Mouse (Mus musculus): Measurements from ENCODE around the gene Itga3.

Itga3 gene

DNA sequence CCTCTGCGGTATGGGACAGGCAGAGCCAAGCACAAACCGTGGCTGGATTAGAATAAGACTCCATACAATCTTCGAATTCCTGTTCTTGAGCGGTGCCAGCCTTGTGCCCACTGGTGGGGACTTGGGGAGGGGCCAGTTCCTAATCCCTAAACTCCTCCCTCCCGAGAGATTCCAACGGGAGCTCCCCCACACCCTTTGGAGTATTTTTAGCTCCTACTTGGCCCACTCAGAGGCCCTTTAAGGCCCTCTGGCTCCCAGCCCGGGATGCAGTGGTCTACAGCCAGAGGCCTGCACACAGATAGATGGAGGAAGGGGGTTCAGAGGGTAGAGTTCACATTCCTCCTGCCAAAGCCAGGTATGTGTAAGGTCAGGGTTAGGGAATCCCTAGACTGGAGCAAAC is 5.3 kb downstream of the Itga3 start:
- DNase-seq (ENCODE audit: low spot score in 2 of 2), result no peak

DNA sequence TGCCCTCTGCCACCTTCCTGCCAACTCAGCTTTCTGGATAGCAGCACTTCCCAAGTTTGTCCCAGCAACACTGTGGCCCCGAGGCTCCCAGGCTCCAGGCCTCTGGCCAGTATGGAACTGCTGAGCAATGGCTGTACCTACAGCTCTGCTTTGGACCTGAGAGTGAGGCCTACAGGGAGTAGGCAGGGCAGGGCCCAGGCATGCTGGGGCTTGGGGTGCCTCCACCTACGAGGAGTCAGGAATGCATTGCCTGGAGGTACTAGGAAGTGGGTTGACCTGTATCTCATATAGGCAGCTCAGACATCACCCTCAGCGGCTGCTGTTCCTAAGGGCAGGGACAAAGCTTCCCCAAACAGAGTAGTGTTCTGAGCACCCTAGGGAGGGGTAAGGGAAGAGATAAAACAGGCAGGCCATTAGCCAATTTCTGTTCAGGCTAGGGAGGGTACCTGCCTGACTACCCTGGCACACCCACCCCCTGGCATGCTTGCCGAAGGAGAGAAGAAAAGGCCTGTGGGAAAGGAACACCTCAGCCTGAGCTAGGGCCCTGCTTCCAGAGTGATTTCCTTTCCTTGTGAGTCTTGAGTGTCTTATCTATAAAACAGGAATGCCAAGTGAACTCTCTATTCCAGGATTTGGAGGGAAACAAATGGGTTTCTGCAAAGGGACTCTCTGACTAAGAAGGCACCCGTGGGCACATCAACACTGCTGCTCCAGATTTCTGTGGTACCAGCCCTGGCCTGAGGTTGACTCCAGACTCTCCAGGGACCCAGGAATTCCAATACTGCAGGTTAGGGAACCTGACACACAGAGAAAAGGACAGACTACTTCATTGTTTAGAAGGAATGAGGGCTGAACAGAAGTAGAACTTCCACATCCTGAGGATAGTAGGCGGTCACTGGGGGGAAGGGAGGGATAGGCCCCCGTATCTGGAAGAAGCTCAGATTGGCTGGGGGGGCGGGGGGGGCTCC is 6.2 kb downstream of the Itga3 start:
- DNase-seq (ENCODE audit: low spot score in 2 of 2), result no peak

DNA sequence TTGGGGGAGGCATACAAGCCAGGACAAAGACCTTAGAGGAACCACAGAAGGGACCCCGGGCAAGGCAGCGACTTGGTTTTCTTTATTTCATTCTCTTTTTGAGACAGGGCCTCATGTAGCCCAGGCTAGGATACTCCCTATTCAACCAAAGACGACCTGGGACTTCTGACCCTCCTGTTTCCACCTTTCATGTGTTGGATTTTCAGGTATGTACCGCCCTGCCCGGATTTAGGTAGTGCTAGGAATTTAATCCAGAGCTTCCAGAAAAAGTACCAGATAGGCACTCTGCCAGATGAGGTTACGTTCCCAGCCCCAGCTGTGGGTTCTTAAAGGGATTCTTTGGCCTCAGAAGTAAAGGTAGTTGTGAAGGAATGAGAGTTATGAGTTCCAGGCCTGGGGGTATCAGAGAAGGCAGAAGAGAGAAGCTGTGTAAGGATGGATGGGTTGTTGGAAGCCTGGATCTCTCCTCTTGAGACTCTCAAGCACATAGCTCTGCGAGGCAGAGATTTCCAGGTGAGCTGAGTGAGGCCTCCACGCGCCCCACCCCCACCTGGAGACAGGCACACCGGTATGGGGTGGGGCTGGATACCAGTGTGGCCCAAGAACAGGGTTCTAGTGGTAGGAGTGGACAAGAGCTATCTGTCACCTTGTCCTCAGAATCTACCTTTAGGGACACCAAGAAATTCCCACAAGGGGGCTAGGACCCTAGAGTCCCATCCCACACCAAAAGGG is 7.2 kb downstream of the Itga3 start:
- no peak for DNase-seq (ENCODE audit: low spot score in 2 of 2)

DNA sequence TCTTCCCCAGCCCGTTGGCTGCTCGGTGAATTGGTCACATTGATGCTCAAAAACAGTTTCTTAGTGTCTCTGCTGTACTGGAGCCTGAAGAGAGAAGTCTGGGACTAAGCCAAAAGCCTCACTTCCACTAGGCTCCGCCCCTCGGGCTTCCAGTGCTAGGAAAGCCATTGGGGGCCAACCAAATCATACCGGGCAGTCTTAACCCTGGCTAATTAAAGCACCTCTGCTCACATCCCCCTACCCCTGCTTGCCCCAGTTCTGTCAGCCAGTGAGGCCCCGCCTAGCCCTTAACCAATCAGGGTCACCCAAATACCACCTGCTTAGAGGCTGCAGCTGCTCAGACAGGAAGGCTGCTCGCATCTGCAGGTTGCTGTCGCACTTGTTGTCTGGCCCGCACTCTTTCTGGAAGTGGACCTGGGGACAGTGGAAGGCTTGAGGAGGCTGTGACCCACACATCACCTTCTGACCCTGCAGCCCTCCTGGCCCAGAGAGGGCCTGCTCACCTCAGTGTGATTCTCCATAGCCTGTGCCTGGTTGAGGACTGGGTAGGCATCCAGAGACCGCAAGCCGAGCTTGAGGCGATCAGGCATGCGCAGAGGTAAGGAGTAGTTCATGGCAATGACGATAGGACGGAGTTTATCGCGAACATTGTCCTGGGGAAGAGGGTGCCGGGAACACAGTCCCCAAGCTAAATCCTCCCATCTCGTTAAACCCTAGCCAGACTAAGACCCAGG is 19.7 kb downstream of the Itga3 start:
- DNase-seq (ENCODE audit: low spot score in 2 of 2), result no peak

DNA sequence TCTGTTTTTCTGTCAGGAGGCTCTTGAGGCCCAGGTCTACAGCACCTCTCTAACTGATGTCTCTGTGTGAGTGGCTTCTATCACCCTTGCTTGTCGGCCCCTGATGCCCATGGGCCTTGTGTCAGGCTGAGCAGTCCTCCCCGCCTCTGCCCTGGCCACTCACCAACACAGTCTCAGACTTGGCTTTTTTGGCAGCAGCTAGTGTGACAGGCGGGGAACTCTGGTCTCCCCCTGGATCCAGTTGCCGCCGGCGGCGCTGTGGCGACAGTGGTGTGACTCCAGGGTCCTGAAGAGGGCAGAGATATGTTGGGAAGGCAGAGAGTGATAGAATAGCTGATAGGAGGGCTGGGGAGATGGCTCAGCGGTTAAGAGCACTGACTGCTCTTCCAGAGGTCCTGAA is 23.5 kb downstream of the Itga3 start:
- no peak for DNase-seq (ENCODE audit: low spot score in 2 of 2)

DNA sequence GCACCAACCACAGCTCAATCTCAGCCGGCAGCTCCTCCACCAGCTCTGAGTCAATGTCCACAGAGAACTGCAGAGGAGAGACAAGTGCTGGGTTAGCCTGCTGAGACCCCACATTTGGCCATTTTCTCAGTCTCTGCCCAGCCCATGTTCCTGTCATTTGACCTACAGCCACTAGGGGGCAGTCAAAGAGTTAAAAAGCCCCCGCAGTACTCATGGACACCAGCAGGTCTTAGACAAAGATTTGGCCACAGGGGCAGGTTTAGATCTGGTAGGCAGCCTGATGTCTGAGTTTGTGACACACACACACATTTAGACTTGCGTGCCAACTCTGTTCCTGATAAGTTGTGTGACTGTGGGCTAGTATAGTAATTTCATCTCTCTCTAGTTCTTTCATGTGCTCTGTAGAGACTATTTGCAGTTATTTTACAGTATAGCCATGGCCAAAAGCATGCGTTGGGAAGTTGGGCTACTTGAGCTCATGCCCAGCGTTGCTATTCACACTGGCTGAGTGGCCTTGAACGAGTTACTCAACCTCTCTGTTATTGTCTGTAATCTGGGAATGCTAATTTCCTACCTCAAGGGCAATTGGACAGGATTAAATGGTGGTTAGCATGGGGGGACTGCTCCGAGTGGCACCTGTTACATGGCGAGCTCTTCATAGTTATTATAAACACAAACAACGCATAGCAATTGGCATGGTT is 29.5 kb downstream of the Itga3 start:
- peak; percentile 58 to 68 for DNase-seq (ENCODE audit: low spot score in 2 of 2)

DNA sequence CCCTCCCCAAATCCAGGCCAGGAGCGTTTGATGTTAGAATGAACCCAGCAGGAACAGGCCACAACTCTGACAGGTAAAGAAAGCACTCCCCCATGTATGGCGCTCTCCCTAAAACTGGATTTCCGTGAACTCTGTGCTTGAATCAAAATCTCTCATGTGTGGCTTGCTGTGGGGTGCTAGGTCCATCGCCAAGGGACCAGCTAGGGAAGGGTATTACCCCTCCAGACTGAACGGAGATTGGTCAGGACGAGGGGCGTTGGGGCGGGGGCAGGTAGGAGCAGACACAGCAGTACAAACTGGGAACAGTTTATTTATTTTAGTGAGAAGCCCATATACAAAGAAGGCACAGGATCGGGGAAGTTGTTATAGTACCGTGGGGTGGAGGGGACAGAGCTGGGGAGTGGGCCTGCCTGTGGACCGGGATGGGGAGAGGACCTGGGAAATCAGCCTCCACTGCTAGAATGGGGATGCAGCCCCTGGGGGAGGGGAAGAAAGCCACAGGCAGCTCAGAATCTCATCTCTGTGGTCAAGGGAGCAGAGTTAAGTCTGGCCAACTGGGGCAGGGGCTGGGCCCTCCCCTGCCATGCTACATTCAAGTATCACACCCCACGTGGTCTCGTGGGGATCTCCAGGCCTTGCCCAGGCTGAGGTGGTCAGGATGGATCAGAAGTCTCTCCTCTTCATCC is 32.3 kb downstream of the Itga3 start:
- no peak for DNase-seq (ENCODE audit: low spot score in 2 of 2)

DNA sequence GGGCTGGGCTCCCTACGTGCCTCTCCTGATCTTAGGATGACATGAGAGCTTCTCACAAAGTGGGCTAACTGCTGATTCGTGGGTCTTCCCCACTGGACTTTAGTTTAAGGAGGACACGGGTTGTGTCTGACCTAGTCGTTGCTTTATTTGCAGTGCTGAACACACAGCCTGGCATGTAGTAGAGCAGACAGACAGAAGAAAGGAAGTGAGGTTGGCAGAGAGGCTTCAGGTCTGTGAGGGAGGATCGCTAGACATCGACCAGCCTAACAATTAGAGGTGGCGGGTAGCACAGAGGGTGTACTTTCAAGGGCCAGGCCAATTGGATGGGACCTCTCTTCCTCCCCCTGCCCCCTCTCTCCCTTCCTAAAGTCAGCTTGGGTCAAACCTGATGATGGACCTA is 33.0 kb downstream of the Itga3 start:
- no peak for DNase-seq (ENCODE audit: low spot score in 2 of 2)

DNA sequence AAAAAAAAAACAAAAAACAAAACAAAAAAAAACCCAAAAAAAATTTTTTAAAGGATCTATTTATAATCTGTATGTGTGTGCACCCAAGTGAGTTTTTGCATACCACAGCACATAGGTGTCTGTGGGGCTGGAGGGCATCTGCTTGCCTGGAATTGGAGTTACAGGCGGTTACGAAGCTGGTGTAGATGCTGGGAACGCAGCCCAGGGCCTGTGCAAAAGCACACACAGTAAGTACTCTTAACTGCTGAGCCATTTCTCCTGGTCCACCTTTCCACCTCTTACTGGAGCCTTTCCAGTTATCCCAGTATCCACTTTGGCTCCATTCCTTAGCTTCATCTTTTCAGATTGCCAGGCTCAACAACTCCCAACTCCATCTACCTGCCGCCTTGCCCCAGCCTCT is 33.5 kb downstream of the Itga3 start:
- DNase-seq (ENCODE audit: low spot score in 2 of 2), result no peak

DNA sequence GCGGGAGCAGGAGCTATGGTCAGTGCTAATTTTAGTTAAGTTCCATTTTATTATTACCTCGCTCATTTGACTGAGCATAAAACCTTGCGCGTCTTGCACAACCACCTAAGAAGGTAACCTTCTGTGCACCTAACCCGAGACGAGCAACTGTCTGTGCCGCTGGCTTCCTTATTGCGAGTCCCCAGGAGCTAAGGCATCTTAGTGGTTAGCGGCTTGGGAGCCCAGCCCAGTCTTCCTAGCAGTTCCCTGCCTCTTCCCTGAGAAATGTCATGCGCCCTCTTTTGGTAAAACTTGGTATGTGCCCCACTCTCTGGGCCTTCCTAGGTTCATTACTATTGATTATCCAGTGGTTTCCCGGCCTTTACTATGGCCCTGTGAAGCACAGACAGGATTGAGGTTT is 34.5 kb downstream of the Itga3 start:
- peak; percentile 48 to 57 for DNase-seq (ENCODE audit: low spot score in 2 of 2)

DNA sequence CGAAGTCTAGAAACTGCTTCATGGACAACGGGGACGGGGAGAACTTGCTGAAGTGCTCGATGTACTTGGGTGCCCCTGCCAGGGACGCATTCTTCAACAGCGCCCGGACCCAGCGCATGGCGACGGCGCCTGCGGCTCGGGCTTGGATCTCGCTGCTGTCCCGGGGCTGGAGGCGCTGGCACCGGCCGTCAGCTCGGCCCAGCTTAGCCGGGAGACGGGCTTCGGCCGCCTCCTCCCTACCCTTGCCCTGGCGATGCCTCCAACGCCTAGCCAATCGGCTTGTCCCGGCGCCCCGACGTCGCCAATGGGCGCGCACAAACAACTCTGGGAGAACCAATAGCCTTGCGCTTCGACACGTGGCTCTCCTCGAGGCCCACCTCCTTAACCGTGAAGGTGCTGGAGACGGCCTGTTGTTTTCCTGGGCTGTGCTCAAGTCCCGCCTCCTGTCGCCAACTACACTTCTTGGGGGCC is 35.4 kb downstream of the Itga3 start, which contains the start of gene Pdk2:
Pdk2 (minus strand) TSS at position 216 of the 471 bp plus-strand sequence.
- DNase-seq (ENCODE audit: low spot score in 2 of 2), result peak; percentile 91

DNA sequence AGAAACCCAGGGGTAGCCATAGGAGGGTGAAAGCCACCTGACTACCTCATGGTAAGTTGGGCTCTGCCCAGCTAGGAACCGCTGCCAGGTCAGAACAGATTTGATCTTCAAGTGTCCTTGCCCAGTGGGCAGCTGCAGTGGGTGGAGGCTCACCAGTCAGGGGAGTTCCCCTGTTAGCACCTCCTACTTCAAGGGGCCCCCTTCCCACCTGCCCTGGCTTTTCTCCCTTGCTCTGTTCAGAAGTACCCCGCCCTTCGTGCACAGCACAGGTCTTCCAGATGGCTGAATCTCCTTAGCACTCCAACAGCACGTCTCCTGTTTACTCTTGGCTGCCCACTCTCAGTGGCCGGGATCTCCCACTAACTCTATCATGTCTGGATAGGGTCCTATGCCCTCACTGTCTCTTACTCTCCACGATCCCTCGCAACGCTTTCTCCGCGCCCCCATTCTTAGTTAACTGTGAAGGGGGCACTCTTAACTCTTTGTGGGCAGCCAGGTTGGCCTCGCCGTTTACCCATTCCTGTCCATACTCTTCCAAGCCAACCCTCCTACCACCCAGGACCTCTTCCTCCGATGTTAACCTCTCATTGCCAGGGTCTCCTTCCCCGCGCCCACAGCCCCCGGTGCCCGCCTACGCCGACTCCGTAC is 36.0 kb downstream of the Itga3 start:
- DNase-seq (ENCODE audit: low spot score in 2 of 2), result peak; percentile 19 to 50

DNA sequence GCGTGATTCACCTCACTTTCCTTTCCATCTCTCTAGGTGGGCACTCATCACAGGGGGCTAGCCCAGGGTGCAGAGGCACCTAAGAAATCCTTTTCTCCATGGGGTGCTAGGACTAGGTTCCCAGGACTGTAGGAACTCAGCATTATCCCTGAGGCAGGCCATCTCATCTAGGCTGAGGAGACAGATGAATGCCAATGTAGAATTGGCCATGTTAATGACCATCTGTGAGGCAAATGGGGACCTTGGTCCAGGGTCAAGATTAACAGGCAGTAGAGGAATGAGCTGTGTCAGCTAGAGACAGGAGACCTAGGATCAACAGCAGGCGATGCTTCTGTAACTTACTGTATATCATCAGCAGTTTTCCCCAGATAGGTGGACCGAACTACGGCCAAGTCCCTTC is 36.8 kb downstream of the Itga3 start:
- no peak for DNase-seq (ENCODE audit: low spot score in 2 of 2)

DNA sequence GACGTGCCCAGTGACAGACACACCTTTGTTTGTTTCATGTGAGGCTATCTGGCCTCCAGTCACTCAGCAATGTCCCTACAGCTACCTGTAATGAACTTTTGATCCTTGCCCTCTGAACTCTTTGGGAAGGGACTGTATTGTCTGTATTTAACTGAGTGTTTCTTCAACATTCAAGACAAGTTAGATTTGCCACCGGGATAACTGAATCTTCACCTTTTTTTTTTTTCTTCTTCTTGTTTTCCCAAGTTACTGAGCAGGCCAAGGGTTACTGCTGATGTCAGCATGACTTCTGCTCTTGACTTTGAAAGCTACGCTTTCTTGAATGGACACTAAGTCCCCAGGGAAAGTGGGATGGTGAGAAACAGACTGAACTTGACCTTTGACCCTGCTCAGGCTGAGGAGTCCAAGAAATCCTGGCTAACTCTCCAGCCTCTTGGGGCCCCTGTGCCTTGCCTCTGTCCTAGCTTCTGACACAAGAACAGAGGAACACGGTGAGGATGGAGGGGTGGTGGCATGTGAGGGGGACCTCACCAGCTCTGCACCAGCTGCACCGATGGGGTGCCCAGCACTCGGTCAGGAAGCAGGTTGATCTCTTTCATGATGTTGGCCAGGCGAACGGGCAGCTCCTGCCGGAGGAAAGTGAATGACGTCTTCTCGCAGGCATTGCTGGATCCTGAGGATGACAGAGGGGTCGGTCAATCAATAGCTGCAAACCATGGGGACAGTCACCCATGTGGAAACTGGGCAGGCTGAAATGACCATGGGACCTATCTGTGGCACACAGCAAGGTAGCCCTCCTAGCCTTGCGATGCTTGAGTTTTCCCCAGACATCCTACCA is 37.6 kb downstream of the Itga3 start:
- DNase-seq (ENCODE audit: low spot score in 2 of 2), result no peak

DNA sequence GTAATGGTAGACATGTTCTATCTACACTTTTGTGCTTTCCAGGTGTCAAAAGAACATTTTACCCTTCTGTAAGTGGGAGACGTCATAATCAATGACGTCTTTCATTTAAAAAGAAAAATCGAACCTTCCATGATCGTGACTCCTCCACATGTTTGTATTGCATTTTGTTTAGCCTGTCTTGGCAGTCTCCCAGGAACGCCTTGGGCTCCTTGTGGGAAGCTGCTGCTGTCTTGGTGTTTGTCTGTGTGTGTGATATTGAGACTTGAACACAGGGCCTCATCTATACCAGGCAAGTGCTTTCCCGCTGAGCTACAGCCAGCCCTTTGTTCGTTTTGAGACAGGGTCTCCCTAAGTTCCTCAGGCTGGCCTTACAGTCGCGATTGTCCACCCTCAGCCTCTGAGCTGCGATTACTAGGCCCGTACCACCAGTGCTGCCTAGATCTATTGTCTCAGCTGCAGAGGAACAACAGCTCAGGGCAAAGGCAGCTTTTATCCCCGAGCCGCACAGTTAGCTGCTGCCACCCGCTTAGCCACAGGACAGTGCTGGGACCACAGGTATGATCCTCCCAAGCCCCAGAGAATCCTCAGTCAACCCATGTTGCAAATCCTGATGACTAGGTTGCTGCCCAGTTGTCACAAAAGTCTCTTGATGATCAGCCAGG is 38.3 kb downstream of the Itga3 start:
- no peak for DNase-seq (ENCODE audit: low spot score in 2 of 2)

DNA sequence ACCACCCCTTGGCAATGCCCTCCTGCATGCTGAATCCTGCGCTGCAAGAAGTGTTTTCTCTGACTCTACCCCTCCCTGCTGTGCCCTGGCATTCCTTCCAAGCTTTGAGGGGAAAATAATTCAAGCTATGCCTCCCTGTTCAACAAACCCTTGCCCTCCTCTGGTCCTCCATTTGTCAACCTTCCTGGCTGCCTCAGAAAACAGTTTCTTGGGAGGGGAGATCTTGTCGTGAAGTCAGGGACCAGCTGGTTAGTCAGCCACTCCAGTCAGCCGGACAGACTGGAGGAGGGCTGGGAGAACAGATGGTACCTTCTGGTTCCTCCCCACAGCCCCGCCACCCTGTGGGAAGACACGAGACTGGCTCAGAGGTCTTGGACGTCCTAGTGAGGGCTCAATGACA is 39.3 kb downstream of the Itga3 start:
- no peak for DNase-seq (ENCODE audit: low spot score in 2 of 2)

DNA sequence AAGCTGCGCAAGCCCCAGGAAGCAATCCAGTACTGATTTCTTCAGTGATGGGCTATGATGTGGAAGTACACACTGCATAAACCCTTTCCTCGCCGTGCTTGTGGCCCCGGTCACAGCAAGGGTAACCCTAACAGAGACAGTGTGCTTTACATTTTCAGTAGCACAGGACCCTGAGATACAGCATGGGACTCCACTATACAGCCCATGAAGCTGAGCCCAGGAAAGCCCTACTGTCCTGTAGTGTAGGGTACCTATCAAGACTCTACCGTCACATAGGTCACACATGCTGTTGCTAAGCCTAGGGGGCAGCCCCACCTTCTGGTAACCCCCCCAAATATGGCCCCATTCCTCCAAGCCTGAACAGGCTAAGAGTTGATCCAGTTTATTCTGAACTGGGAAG is 40.1 kb downstream of the Itga3 start:
- DNase-seq (ENCODE audit: low spot score in 2 of 2), result no peak

DNA sequence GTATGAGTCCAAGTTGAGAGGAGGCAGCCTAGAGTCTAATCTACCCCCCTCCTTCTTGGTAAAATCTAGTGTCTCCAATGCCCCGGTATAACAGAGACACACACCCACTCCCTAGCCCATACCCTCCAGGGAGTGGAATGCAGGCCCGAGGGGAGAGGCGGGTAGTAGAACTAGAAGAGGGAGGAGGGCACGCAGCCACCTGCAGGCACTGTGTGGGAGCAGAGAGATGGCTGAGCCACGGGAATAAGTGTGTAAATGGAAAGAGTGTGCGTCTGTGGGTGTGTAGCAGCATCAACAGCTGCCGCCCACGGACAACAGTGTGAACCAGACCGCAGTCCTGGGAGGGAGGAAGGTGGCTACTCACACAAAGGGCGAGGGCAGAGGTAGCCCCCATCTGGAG is 41.7 kb downstream of the Itga3 start:
- DNase-seq (ENCODE audit: low spot score in 2 of 2), result no peak

DNA sequence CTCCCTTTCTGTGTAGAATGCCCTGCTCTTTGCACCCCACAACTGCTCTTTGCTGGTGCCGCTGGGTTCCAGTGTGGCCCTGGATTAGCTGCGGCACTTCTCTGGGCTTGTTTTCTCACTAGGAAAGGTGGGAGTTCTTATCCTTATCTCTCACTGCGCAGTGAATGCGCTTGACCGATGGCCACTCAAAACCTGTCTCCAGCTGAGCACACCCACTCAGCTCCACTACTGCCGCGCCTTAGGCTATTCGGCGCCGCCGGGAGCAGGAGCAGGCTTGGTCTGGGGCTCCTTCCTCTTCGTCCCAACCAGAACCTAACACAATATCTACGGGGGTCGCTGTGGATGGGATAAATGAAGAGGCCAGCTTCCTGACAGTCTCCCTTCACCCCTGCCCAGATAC is 43.0 kb downstream of the Itga3 start:
- DNase-seq (ENCODE audit: low spot score in 2 of 2), result no peak
